Mouse (Mus musculus) kidney, embryonic 14.5 days (tissue): Measurements from ENCODE around the gene Tmigd3. TPM values are rescaled to one million over a fixed set of nuclear protein-coding genes. Genes with fewer than 3 reads are reported as not detected.
"Not testable (repeated sequence)": the region's sequence is repeated elsewhere in the genome, so short reads cannot be mapped to it uniquely, and the experiment has no call there.

Experiments
- ATAC-seq: fragments of 200-750 bp; cut with Nextera tagmentation; 2 replicates; pipeline ENCODE4 v1.8.0; 2017; ENCODE audit warnings: moderate number of reproducible peaks, mild to moderate bottlenecking, moderate TSS enrichment, moderate library complexity; ENCODE audit not compliant: low FRiP score, low TSS enrichment
- H3K27ac ChIP-seq: fragments of 300-500 bp; sonication (generic); 2 replicates; pipeline ENCODE4 v1.5.1; 2014; ENCODE audit warnings: low read depth, mild to moderate bottlenecking, low read length, moderate library complexity, mixed read lengths
- H3K27me3 ChIP-seq: fragments of 300-500 bp; sonication (generic); 2 replicates; pipeline ENCODE4 v1.6.1; 2014; ENCODE audit warnings: mild to moderate bottlenecking, low read length; ENCODE audit not compliant: control insufficient read depth, insufficient read depth
- H3K36me3 ChIP-seq: fragments of 300-500 bp; sonication (generic); 2 replicates; pipeline ENCODE4 v1.6.1; 2014; ENCODE audit warnings: low read length, mixed read lengths; ENCODE audit not compliant: control insufficient read depth, insufficient read depth
- H3K4me1 ChIP-seq: fragments of 300-500 bp; sonication (generic); 2 replicates; pipeline ENCODE4 v1.6.1; 2014; ENCODE audit warnings: low read length, mixed read lengths; ENCODE audit not compliant: control insufficient read depth, insufficient read depth
- H3K4me2 ChIP-seq: fragments of 300-500 bp; sonication (generic); replicated peaks from 2 replicates; pipeline ENCODE4 v1.6.1; 2014; ENCODE audit warnings: low read depth, mild to moderate bottlenecking, low read length
- H3K4me3 ChIP-seq: fragments of 300-500 bp; sonication (generic); 2 replicates; pipeline ENCODE4 v1.5.1; 2014; ENCODE audit warnings: mild to moderate bottlenecking, low read length
- H3K9ac ChIP-seq: fragments of 300-500 bp; sonication (generic); 2 replicates; pipeline ENCODE4 v1.6.1; 2014; ENCODE audit warnings: low read depth, mild to moderate bottlenecking, low read length, moderate library complexity
- H3K9me3 ChIP-seq: fragments of 300-500 bp; sonication (generic); 2 replicates; pipeline ENCODE4 v1.6.1; 2016; ENCODE audit warnings: low read length; ENCODE audit not compliant: control insufficient read depth
- WGBS: fragments of 180-500 bp; shearing (Covaris S2); extraction: QIAGEN DNeasy Blood & Tissue Kit; methylation state at CpG from one replicate; pipeline ENCODE4 v1.1.7; 2014; 5-methylcytosine and 5-hydroxymethylcytosine counted together
- polyA plus RNA-seq: library from polyadenylated mRNA; unstranded; fragments of >200 nt; fragmentation: Nextera tagmentation; extraction: Ambion mirVana; gene quantifications from 2 replicates; pipeline ENCODE4 v1.2.1, GENCODE M21; 2014

The Tmigd3 gene
- polyA plus RNA-seq, 1 experiment from 2014 or later = 0.53 TPM

DNA sequence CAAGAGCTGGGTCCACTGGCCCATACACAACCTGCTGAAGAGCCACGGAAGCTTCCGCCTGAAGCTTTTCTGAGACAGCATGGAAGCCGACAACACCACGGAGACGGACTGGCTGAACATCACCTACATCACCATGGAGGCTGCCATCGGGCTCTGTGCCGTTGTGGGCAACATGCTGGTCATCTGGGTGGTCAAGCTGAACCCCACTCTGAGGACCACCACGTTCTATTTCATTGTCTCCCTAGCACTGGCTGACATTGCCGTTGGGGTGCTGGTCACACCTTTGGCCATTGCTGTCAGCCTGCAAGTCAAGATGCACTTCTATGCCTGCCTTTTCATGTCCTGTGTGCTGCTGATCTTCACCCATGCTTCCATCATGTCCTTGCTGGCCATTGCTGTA is 34.0 kb downstream of the Tmigd3 start:
- no peak overlapping the region for H3K27ac ChIP-seq
- H3K27me3 ChIP-seq = no peaks in the 10 kb centered on the region
- H3K4me3 ChIP-seq = no peak overlapping the region
- H3K9ac ChIP-seq = no peak overlapping the region
- 92% methylated on average over 9 of the region's 9 CpGs for WGBS
- ATAC-seq = no peak
- no peaks in the 10 kb centered on the region for H3K36me3 ChIP-seq
- H3K4me1 ChIP-seq = no peaks in the 10 kb centered on the region
- no peaks in the 10 kb centered on the region for H3K9me3 ChIP-seq
- H3K4me2 ChIP-seq = no peak overlapping the region

- no peaks in the 10 kb centered on the region for H3K9me3 ChIP-seq
- WGBS = 55% methylated on average over 9 of the region's 9 CpGs
- no peak for ATAC-seq
- no peak overlapping the region for H3K4me2 ChIP-seq
- no peaks in the 10 kb centered on the region for H3K36me3 ChIP-seq
- no peaks in the 10 kb centered on the region for H3K4me1 ChIP-seq
- no peak overlapping the region for H3K27ac ChIP-seq
- H3K27me3 ChIP-seq = no peaks in the 10 kb centered on the region
- no peak overlapping the region for H3K9ac ChIP-seq
- H3K4me3 ChIP-seq = no peak overlapping the region
Measured at GRCm38 (mm10) chr3:105907956-105908655, 37.4 kb downstream of the Tmigd3 start.

- Histone ChIP-seq H3K27me3 (no peaks in the 10 kb centered on the region), H3K4me3 (no peak overlapping the region), H3K36me3 (no peaks in the 10 kb centered on the region), H3K27ac (no peak overlapping the region), H3K9ac (no peak overlapping the region), H3K4me1 (no peaks in the 10 kb centered on the region), H3K9me3 (no peaks in the 10 kb centered on the region), H3K4me2 (no peak overlapping the region)
- 82% methylated on average over 4 of the region's 4 CpGs for WGBS
- ATAC-seq = no peak
Measured at GRCm38 (mm10) chr3:105908976-105909375, 38.3 kb downstream of the Tmigd3 start.

DNA sequence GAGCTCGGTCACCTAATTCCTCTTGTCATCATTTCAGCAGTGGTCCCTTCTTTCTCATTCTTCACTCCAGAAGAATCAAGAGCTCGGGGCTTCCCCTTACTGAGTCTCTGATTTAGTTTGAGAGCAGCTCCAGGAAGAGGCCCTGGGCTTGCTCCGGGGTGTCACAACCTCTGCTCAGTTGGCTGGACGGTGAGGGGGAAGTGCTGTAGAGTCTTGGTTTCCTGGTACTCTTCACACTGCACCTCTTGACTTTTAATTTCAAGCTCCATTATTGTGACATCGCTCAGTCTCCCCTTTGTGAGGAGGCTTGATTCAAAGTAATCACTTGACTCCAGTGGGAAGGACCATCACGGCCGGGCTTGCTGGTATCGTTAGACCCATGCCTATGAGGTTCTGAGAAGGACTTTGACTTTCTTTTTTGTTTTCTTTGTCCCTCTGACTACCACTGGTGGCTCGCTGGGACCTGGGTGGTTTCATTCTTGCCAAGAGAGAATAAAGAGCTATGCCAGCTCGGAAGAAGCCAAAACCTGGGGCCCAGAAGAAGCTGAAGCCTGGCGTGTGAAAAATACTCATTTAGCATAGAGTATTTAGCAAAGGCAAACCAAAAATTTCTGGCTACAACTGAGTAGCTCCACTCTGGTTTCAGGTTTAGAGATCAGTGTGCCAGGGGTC is 40.0 kb downstream of the Tmigd3 start:
- H3K36me3 ChIP-seq = no peaks in the 10 kb centered on the region
- no peak overlapping the region for H3K9ac ChIP-seq
- no peak for ATAC-seq
- no peaks in the 10 kb centered on the region for H3K4me1 ChIP-seq
- no peaks in the 10 kb centered on the region for H3K9me3 ChIP-seq
- no peak overlapping the region for H3K4me3 ChIP-seq
- H3K4me2 ChIP-seq = no peak overlapping the region
- H3K27me3 ChIP-seq = no peaks in the 10 kb centered on the region
- 82% methylated on average over 11 of the region's 11 CpGs for WGBS
- H3K27ac ChIP-seq = no peak overlapping the region

DNA sequence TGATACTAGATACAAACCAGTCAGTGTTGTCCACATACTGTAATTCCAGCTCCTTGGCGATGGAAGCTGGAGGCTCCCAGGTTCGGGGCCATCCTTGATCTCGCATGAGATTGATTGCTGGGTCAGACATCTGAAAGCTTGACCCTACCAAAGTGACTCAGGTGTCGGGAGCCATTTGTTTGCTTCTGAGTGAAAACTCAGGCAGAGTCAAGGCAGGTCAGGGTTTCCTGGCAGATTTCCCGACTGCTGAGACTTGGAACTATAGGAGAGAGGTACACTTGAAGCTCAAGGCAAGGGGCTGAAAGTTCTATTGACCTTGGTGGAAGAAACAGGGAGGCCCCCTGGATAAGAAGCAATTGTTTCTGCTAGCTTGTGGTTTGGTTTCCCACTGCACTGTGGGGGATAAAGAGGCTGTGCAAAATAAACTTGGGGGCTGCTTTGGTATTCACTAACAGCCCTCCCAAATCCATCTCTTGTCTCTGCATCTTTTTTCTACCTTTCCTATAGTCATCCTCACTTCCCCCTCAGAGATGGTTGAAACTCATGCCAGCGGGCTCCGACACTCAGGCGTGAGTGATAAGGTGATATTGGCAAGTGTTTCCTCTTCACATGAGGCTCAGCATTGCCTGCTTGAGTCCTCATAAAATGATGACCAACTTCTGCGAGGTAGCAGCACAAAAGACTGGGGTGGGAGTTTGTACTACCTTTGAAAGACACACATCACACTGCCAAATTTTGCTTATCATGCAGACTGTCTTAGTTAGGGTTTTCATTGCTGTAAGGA is 41.6 kb downstream of the Tmigd3 start:
- 54% methylated on average over 9 of the region's 9 CpGs for WGBS
- Histone ChIP-seq H3K4me2 (no peak overlapping the region), H3K36me3 (no peaks in the 10 kb centered on the region), H3K27ac (no peak overlapping the region), H3K27me3 (no peaks in the 10 kb centered on the region), H3K9me3 (no peaks in the 10 kb centered on the region), H3K4me1 (no peaks in the 10 kb centered on the region), H3K9ac (no peak overlapping the region), H3K4me3 (no peak overlapping the region)
- no peak for ATAC-seq

GRCm38 (mm10) chr3:105913839-105914681 is 43.4 kb downstream of the Tmigd3 start:
- ATAC-seq = no peak
- H3K36me3 ChIP-seq = no peaks in the 10 kb centered on the region
- H3K27ac ChIP-seq = no peak overlapping the region
- H3K4me1 ChIP-seq = no peaks in the 10 kb centered on the region
- no peaks in the 10 kb centered on the region for H3K9me3 ChIP-seq
- H3K27me3 ChIP-seq = no peaks in the 10 kb centered on the region
- no peak overlapping the region for H3K9ac ChIP-seq
- no peak overlapping the region for H3K4me3 ChIP-seq
- H3K4me2 ChIP-seq = no peak overlapping the region
- 43% methylated on average over 10 of the region's 10 CpGs for WGBS

DNA sequence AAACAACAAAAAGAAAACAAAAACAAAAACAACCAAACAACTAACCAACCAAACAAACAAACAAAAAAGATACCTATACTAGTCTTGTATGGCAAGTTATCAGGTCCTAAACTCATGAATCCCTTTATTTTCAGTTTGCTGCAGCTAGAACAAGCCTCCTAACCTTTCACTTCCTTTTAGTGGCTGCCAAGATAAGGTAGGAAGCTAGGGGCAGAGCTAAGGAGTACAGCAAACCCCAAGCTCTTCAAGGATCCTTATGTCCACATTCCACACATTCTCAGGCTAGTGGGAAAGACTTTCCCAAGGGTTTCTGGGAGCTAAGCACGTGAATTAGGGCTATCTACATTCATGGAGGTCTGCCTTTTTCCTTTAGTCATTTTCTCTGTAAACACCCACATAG is 44.6 kb downstream of the Tmigd3 start:
- Histone ChIP-seq H3K4me2 (no peak overlapping the region), H3K9ac (no peak overlapping the region), H3K27ac (no peak overlapping the region), H3K4me1 (no peaks in the 10 kb centered on the region), H3K4me3 (no peak overlapping the region), H3K27me3 (no peaks in the 10 kb centered on the region), H3K9me3 (no peaks in the 10 kb centered on the region), H3K36me3 (no peaks in the 10 kb centered on the region)
- WGBS = 31% methylated on average over 1 of the region's 1 CpGs
- no peak for ATAC-seq

GRCm38 (mm10) chr3:105916455-105916854 is 45.8 kb downstream of the Tmigd3 start:
- H3K9ac ChIP-seq, H3K36me3 ChIP-seq, H3K4me3 ChIP-seq, H3K27me3 ChIP-seq, H3K9me3 ChIP-seq, ATAC-seq, H3K4me2 ChIP-seq, H3K27ac ChIP-seq, H3K4me1 ChIP-seq: not testable (repeated sequence)
